Mouse (Mus musculus): ENCODE results near the gene Scaf1. TPM values are rescaled to one million over a fixed set of nuclear protein-coding genes. Genes with fewer than 3 reads are reported as not detected.
"Not testable (repeated sequence)": the region's sequence is repeated elsewhere in the genome, so short reads cannot be mapped to it uniquely, and the experiment has no call there.

Gene Scaf1
- total and polyA plus RNA-seq, 3 experiments, result 17.7 to 81.5 (median 34.4) TPM

GRCm38 (mm10) chr7:45025601-45026220 is 9.5 kb upstream of the Scaf1 start:
- no peak overlapping the region for H3K27ac ChIP-seq (ENCODE audit: control insufficient read depth, low read depth, low read length)
- no peaks in the 10 kb centered on the region for H3K9me3 ChIP-seq (replicated peaks; ENCODE audit: insufficient read depth, low read length)
- no peak for TF ChIP-seq EP300 (IDR thresholded peaks at IDR 0.05; ENCODE audit: low read depth in 1 of 2, low read length in 2 of 2)
- no peaks in the 10 kb centered on the region for H3K79me2 ChIP-seq (ENCODE audit: control insufficient read depth, insufficient read depth, low read length, poor library complexity)
- H3K9ac ChIP-seq (ENCODE audit: control insufficient read depth, low read depth, low read length, poor library complexity, severe bottlenecking), result no peak overlapping the region
- H3K27me3 ChIP-seq (ENCODE audit: control insufficient read depth in 1 of 2, insufficient read depth in 2 of 2, low read length in 2 of 2), result no peaks in the 10 kb centered on the region
- no peaks in the 10 kb centered on the region for H3K4me1 ChIP-seq (ENCODE audit: control insufficient read depth in 1 of 2, insufficient read depth in 2 of 2, low read length in 2 of 2)
- no peak overlapping the region for H3K4me3 ChIP-seq (ENCODE audit: control insufficient read depth in 1 of 2, insufficient read depth in 1 of 2, low read depth in 2 of 2, low read length in 2 of 2)
- H3K36me3 ChIP-seq (ENCODE audit: control insufficient read depth in 1 of 2, insufficient read depth in 2 of 2, low read length in 2 of 2), result no peaks in the 10 kb centered on the region; a peak in 1 of 4 replicates
- DNase-seq (ENCODE audit: low read depth, low spot score), result peak; percentile 41

- TF ChIP-seq GABPA (IDR thresholded peaks at IDR 0.05; ENCODE audit: low read depth, low read length) (no peak), MAFK (IDR thresholded peaks at IDR 0.05; ENCODE audit: borderline replicate concordance, low read depth, low read length) (no peak), BHLHE40 (IDR thresholded peaks at IDR 0.05; ENCODE audit: borderline replicate concordance, low read depth, low read length) (no peak), MAX (IDR thresholded peaks at IDR 0.05; ENCODE audit: low read length) (no peak), CHD1 (IDR thresholded peaks at IDR 0.05; ENCODE audit: low read depth, low read length) (no peak), JUND (IDR thresholded peaks at IDR 0.05; ENCODE audit: low read depth, low read length) (no peak), MYB (IDR thresholded peaks at IDR 0.05; ENCODE audit: low read depth, low read length) (no peak), CHD2 (IDR thresholded peaks at IDR 0.05; ENCODE audit: low read length) (no peak), USF1 (IDR thresholded peaks at IDR 0.05; ENCODE audit: low read depth, low read length) (no peak), HCFC1 (IDR thresholded peaks at IDR 0.05; ENCODE audit: low read depth, low read length) (no peak)
These were observed 8.4 kb upstream of the Scaf1 start for GRCm38 (mm10) chr7:45024281-45025248.

GRCm38 (mm10) chr7:45023711-45024110 is 7.5 kb upstream of the Scaf1 start:
- H3K79me2 ChIP-seq (ENCODE audit: control insufficient read depth, insufficient read depth, low read length, poor library complexity); H3K27ac ChIP-seq (ENCODE audit: control insufficient read depth, low read depth, low read length); H3K4me3 ChIP-seq (ENCODE audit: control insufficient read depth in 1 of 2, insufficient read depth in 1 of 2, low read depth in 2 of 2, low read length in 2 of 2); H3K4me1 ChIP-seq (ENCODE audit: control insufficient read depth in 1 of 2, insufficient read depth in 2 of 2, low read length in 2 of 2); DNase-seq (ENCODE audit: low read depth, low spot score); H3K9ac ChIP-seq (ENCODE audit: control insufficient read depth, low read depth, low read length, poor library complexity, severe bottlenecking); H3K27me3 ChIP-seq (ENCODE audit: control insufficient read depth in 1 of 2, insufficient read depth in 2 of 2, low read length in 2 of 2); H3K36me3 ChIP-seq (ENCODE audit: control insufficient read depth in 1 of 2, insufficient read depth in 2 of 2, low read length in 2 of 2); H3K9me3 ChIP-seq (replicated peaks; ENCODE audit: insufficient read depth, low read length): not testable (repeated sequence)

More at GRCm38 (mm10) chr7:45024281-45025248, 8.4 kb upstream of the Scaf1 start:
- Histone ChIP-seq H3K4me3 (ENCODE audit: control insufficient read depth in 1 of 2, insufficient read depth in 1 of 2, low read depth in 2 of 2, low read length in 2 of 2) (no peak overlapping the region), H3K4me1 (ENCODE audit: control insufficient read depth in 1 of 2, insufficient read depth in 2 of 2, low read length in 2 of 2) (no peaks in the 10 kb centered on the region), H3K9me3 (replicated peaks; ENCODE audit: insufficient read depth, low read length) (no peaks in the 10 kb centered on the region), H3K79me2 (ENCODE audit: control insufficient read depth, insufficient read depth, low read length, poor library complexity) (no peaks in the 10 kb centered on the region), H3K36me3 (ENCODE audit: control insufficient read depth in 1 of 2, insufficient read depth in 2 of 2, low read length in 2 of 2) (no peaks in the 10 kb centered on the region; a peak in 1 of 4 replicates), H3K9ac (ENCODE audit: control insufficient read depth, low read depth, low read length, poor library complexity, severe bottlenecking) (no peak overlapping the region), H3K27ac (ENCODE audit: control insufficient read depth, low read depth, low read length) (no peak overlapping the region), H3K27me3 (ENCODE audit: control insufficient read depth in 1 of 2, insufficient read depth in 2 of 2, low read length in 2 of 2) (no peaks in the 10 kb centered on the region)
- DNase-seq (ENCODE audit: low read depth, low spot score), result no peak

Data from MEL (cell line).